Mouse (Mus musculus) E14TG2a.4 (cell line): ENCODE data around the gene Adra2c.

Experiments used
- CTCF ChIP-seq: conservative IDR thresholded peaks from 2 replicates; pipeline ENCODE4 v1.5.1; 2014; ENCODE audit warnings: low read length
- POU5F1 ChIP-seq: IDR thresholded peaks from 2 replicates; pipeline ENCODE4 v1.6.1; 2014; ENCODE audit warnings: low read length, borderline replicate concordance

GRCm38 (mm10) chr5:35263716-35264115, 14.4 kb upstream of the Adra2c start:
- TF ChIP-seq CTCF (no peak), POU5F1 (no peak)
